Mouse (Mus musculus): Measurements from ENCODE around the gene Hook2. TPM values are rescaled to one million over a fixed set of nuclear protein-coding genes. Genes with fewer than 3 reads are reported as not detected.

Gene Hook2
- polyA plus RNA-seq, 1 experiment from 2014 or later = 18.7 TPM

- ATAC-seq (ENCODE audit: low FRiP score, low TSS enrichment) = no peak
Observed at GRCm38 (mm10) chr8:85014431-85014830, 24.0 kb downstream of the Hook2 start, which contains the start of gene Best2. Best2 (minus strand) TSS chr8:85014531.

GRCm38 (mm10) chr8:85016724-85017123 lies 26.3 kb downstream of the Hook2 start:
- no peak for ATAC-seq (ENCODE audit: low FRiP score, low TSS enrichment)
- WGBS = 71% methylated on average over 10 of the region's 10 CpGs
- H3K27me3 ChIP-seq (ENCODE audit: control insufficient read depth, insufficient read depth, low read length) = peaks cover 7% of the 10 kb centered on the region
- H3K9me3 ChIP-seq (ENCODE audit: control insufficient read depth, low read length) = no peaks in the 10 kb centered on the region
- peaks cover 38% of the 10 kb centered on the region for H3K36me3 ChIP-seq (ENCODE audit: control insufficient read depth, insufficient read depth, low read length)
- H3K4me3 ChIP-seq (ENCODE audit: low read length) = no peak overlapping the region
- H3K27ac ChIP-seq (ENCODE audit: low read depth, low read length) = no peak overlapping the region
- H3K4me1 ChIP-seq (ENCODE audit: control insufficient read depth, insufficient read depth, low read length) = no peaks in the 10 kb centered on the region
- no peak overlapping the region for H3K9ac ChIP-seq (ENCODE audit: low read depth, low read length)
- H3K4me2 ChIP-seq (replicated peaks; ENCODE audit: low read depth, low read length) = no peak overlapping the region

More at GRCm38 (mm10) chr8:85014431-85014830, 24.0 kb downstream of the Hook2 start, which contains the start of gene Best2:
- WGBS = 57% methylated on average over 2 of the region's 2 CpGs
- no peaks in the 10 kb centered on the region for H3K9me3 ChIP-seq (ENCODE audit: control insufficient read depth, low read length)
- peaks cover 18% of the 10 kb centered on the region for H3K27me3 ChIP-seq (ENCODE audit: control insufficient read depth, insufficient read depth, low read length)
- no peak within 1 kb of the TSS for H3K9ac ChIP-seq (ENCODE audit: low read depth, low read length)
- no peak within 1 kb of the TSS for H3K27ac ChIP-seq (ENCODE audit: low read depth, low read length)
- peaks cover 21% of the 10 kb centered on the region for H3K36me3 ChIP-seq (ENCODE audit: control insufficient read depth, insufficient read depth, low read length)
- no peaks in the 10 kb centered on the region for H3K4me1 ChIP-seq (ENCODE audit: control insufficient read depth, insufficient read depth, low read length)
- H3K4me2 ChIP-seq (replicated peaks; ENCODE audit: low read depth, low read length) = peak within 1 kb of the TSS; percentile 40
- H3K4me3 ChIP-seq (ENCODE audit: low read length) = peak within 1 kb of the TSS; percentile 25

DNA sequence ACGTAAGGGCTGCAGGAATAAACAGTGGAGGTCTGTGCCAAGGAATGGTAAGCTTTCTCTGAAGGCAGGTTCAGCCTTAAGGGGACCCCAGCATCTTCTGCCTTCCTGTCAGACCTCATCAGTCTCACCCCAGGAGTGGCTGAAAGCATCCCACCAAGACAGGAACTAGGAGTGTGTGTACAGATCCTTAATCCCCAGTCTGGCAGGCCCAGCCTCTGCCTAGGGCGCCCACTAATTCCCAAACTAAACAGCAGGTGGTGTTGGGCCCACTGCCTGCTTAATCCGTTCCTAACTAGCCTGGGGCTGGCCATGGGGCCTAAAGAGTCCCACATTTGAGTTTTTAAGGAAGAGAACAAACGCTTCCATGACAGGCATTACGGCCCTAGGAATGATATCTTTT lies 26.8 kb downstream of the Hook2 start:
- Histone ChIP-seq H3K36me3 (ENCODE audit: control insufficient read depth, insufficient read depth, low read length) (peaks cover 41% of the 10 kb centered on the region), H3K9me3 (ENCODE audit: control insufficient read depth, low read length) (no peaks in the 10 kb centered on the region), H3K9ac (ENCODE audit: low read depth, low read length) (no peak overlapping the region), H3K4me3 (ENCODE audit: low read length) (no peak overlapping the region), H3K4me2 (replicated peaks; ENCODE audit: low read depth, low read length) (no peak overlapping the region), H3K27me3 (ENCODE audit: control insufficient read depth, insufficient read depth, low read length) (peaks cover 6% of the 10 kb centered on the region; the same call in 1 of the 2 replicates), H3K27ac (ENCODE audit: low read depth, low read length) (no peak overlapping the region), H3K4me1 (ENCODE audit: control insufficient read depth, insufficient read depth, low read length) (no peaks in the 10 kb centered on the region)
- no peak for ATAC-seq (ENCODE audit: low FRiP score, low TSS enrichment)
- WGBS = 64% methylated on average over 5 of the region's 5 CpGs

DNA sequence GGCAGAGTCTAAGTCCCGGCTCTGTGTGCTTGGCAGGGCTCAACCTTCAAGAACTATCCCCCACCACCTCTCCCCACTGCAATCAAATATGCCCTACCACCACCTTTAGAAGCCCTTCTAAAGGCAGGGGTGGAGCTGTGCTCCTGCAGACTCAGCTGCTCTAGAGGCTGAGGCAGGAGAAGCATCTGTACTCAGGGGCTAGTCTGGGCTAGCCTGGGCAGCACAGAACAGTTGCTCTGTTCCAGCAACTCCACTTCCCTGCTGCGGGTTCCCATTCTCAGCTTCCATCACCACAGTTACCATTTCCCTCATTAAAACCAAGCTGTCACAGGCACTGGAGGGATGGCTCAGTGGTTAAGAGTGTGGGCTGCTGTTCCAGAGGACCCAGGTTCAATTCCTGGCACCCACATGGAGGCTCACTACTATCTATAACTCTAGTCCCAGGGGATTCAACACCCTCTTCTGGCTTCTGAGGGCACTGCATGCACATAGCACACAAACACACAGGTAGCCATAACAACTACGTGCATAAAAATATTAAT lies 31.2 kb downstream of the Hook2 start:
- peaks cover 59% of the 10 kb centered on the region for H3K36me3 ChIP-seq (ENCODE audit: control insufficient read depth, insufficient read depth, low read length)
- H3K4me1 ChIP-seq (ENCODE audit: control insufficient read depth, insufficient read depth, low read length) = peaks cover 8% of the 10 kb centered on the region
- no peaks in the 10 kb centered on the region for H3K27me3 ChIP-seq (ENCODE audit: control insufficient read depth, insufficient read depth, low read length)
- H3K9me3 ChIP-seq (ENCODE audit: control insufficient read depth, low read length) = no peaks in the 10 kb centered on the region
- no peak overlapping the region for H3K27ac ChIP-seq (ENCODE audit: low read depth, low read length)
- no peak for ATAC-seq (ENCODE audit: low FRiP score, low TSS enrichment)
- H3K9ac ChIP-seq (ENCODE audit: low read depth, low read length) = no peak overlapping the region
- H3K4me3 ChIP-seq (ENCODE audit: low read length) = no peak overlapping the region
- WGBS = 96% methylated on average over 3 of the region's 3 CpGs
- H3K4me2 ChIP-seq (replicated peaks; ENCODE audit: low read depth, low read length) = no peak overlapping the region

GRCm38 (mm10) chr8:85023846-85024245 lies 33.4 kb downstream of the Hook2 start:
- Histone ChIP-seq H3K4me2 (replicated peaks; ENCODE audit: low read depth, low read length) (peak overlapping the region; percentile 94; the same call in 1 of the 2 replicates), H3K4me3 (ENCODE audit: low read length) (peak overlapping the region; percentile 96; the same call in 1 of the 2 replicates), H3K9me3 (ENCODE audit: control insufficient read depth, low read length) (no peaks in the 10 kb centered on the region), H3K9ac (ENCODE audit: low read depth, low read length) (no peak overlapping the region), H3K4me1 (ENCODE audit: control insufficient read depth, insufficient read depth, low read length) (peaks cover 19% of the 10 kb centered on the region), H3K36me3 (ENCODE audit: control insufficient read depth, insufficient read depth, low read length) (peaks cover 43% of the 10 kb centered on the region), H3K27me3 (ENCODE audit: control insufficient read depth, insufficient read depth, low read length) (no peaks in the 10 kb centered on the region), H3K27ac (ENCODE audit: low read depth, low read length) (no peak overlapping the region)
- 97% methylated on average over 3 of the region's 3 CpGs for WGBS
- ATAC-seq (ENCODE audit: low FRiP score, low TSS enrichment) = no peak

- peak within 1 kb of the TSS; percentile 96 for H3K4me3 ChIP-seq (ENCODE audit: low read length)
- H3K9ac ChIP-seq (ENCODE audit: low read depth, low read length) = peak within 1 kb of the TSS; percentile 78
- no peaks in the 10 kb centered on the region for H3K9me3 ChIP-seq (ENCODE audit: control insufficient read depth, low read length)
- no peaks in the 10 kb centered on the region for H3K27me3 ChIP-seq (ENCODE audit: control insufficient read depth, insufficient read depth, low read length)
- H3K27ac ChIP-seq (ENCODE audit: low read depth, low read length) = peak within 1 kb of the TSS; percentile 95
- ATAC-seq (ENCODE audit: low FRiP score, low TSS enrichment) = peak; percentile 87
- WGBS = 7% methylated on average over 30 of the region's 30 CpGs
- H3K4me2 ChIP-seq (replicated peaks; ENCODE audit: low read depth, low read length) = peak within 1 kb of the TSS; percentile 94
- peaks cover 24% of the 10 kb centered on the region for H3K4me1 ChIP-seq (ENCODE audit: control insufficient read depth, insufficient read depth, low read length)
- H3K36me3 ChIP-seq (ENCODE audit: control insufficient read depth, insufficient read depth, low read length) = peaks cover 42% of the 10 kb centered on the region
Observed at GRCm38 (mm10) chr8:85025098-85025932, 34.9 kb downstream of the Hook2 start, which contains the start of gene Asna1. Asna1 (minus strand) TSS chr8:85025281.

DNA sequence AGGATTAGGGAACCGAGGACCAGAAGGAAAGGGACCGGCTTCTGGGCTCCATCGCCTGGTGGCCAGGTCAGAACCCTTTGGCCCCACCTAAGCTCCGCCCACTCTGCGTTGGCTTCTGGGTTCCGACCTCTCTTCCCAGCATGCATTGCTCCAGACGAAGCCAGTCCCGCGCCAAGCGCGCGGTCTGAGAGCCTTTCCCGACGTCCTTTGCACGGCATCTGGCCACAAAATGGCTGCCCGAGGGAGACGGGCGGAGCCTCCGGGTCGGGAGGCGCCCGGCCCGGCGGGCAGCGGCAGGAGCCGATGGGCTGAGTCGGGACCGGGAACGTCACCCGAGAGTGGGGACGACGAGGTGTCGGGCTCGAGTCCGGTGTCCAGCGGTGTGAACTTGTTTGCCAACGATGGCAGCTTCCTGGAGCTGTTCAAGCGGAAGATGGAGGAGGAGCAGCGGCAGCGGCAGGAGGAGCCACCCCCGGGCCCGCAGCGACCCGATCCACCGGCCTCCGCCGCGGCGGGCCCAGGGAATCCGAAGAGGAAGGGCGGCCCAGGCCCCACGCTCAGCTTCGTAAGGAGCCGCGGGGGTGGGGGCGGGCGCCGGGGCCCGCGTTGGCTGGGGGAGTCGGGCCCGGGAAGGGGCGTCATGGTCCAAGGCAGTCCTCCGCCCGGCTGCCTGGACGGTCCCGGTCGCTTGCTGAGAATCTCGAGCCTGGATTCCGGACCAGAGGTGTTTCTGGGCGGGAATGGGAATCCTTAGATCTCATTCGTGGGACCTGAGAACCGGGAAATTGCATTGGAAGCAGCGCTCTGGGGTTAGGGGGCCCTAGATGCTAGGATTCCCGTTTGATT lies 36.5 kb downstream of the Hook2 start, which contains the start of gene Trir:
Trir (plus strand) TSS at position 154 of the 846 bp plus-strand sequence.
- no peaks in the 10 kb centered on the region for H3K27me3 ChIP-seq (ENCODE audit: control insufficient read depth, insufficient read depth, low read length)
- peak within 1 kb of the TSS; percentile 95 for H3K27ac ChIP-seq (ENCODE audit: low read depth, low read length)
- H3K36me3 ChIP-seq (ENCODE audit: control insufficient read depth, insufficient read depth, low read length) = peaks cover 46% of the 10 kb centered on the region
- under 1% methylated on average over 75 of the region's 75 CpGs for WGBS
- H3K4me2 ChIP-seq (replicated peaks; ENCODE audit: low read depth, low read length) = peak within 1 kb of the TSS; percentile 94
- ATAC-seq (ENCODE audit: low FRiP score, low TSS enrichment) = peak; percentile 85
- H3K9me3 ChIP-seq (ENCODE audit: control insufficient read depth, low read length) = no peaks in the 10 kb centered on the region
- peak within 1 kb of the TSS; percentile 100 for H3K4me3 ChIP-seq (ENCODE audit: low read length)
- peaks cover 24% of the 10 kb centered on the region for H3K4me1 ChIP-seq (ENCODE audit: control insufficient read depth, insufficient read depth, low read length)
- peak within 1 kb of the TSS; percentile 100 for H3K9ac ChIP-seq (ENCODE audit: low read depth, low read length)

- Histone ChIP-seq H3K9ac (ENCODE audit: low read depth, low read length) (peak overlapping the region; percentile 100), H3K4me1 (ENCODE audit: control insufficient read depth, insufficient read depth, low read length) (peaks cover 24% of the 10 kb centered on the region), H3K27me3 (ENCODE audit: control insufficient read depth, insufficient read depth, low read length) (no peaks in the 10 kb centered on the region), H3K9me3 (ENCODE audit: control insufficient read depth, low read length) (no peaks in the 10 kb centered on the region), H3K27ac (ENCODE audit: low read depth, low read length) (peak overlapping the region; percentile 95), H3K4me2 (replicated peaks; ENCODE audit: low read depth, low read length) (peak overlapping the region; percentile 94), H3K4me3 (ENCODE audit: low read length) (peak overlapping the region; percentile 100), H3K36me3 (ENCODE audit: control insufficient read depth, insufficient read depth, low read length) (peaks cover 47% of the 10 kb centered on the region)
- no peak for ATAC-seq (ENCODE audit: low FRiP score, low TSS enrichment)
- under 1% methylated on average over 13 of the region's 13 CpGs for WGBS
Observed at GRCm38 (mm10) chr8:85027516-85027855, 37.1 kb downstream of the Hook2 start.
